Mouse (Mus musculus) CH12.LX (cell line): ENCODE measurements around the gene Klhdc8b.

Experiments
- BHLHE40 ChIP-seq: IDR thresholded peaks from 2 replicates; pipeline ENCODE4 v1.6.1; 2011; ENCODE audit warnings: mild to moderate bottlenecking, low read depth, low read length, improper control_type of control experiment
- CTCF ChIP-seq, 2 experiments: IDR thresholded peaks in 1 of 2; conservative IDR thresholded peaks in 1 of 2; 2 replicates each; pipeline ENCODE4 v1.5.1; 2011 to 2012; ENCODE audit warnings: low read depth in 2 of 2, low read length in 2 of 2, improper control_type of control experiment in 1 of 2, inconsistent platforms in 1 of 2, mild to moderate bottlenecking in 1 of 2, moderate library complexity in 1 of 2
- ELF1 ChIP-seq: IDR thresholded peaks from 2 replicates; pipeline ENCODE4 v1.6.1; 2014; ENCODE audit warnings: low read depth, mild to moderate bottlenecking, inconsistent platforms, low read length, improper control_type of control experiment
- EP300 ChIP-seq: IDR thresholded peaks from 2 replicates; pipeline ENCODE4 v1.6.1; 2011; ENCODE audit warnings: low read length, improper control_type of control experiment
- IRF4 ChIP-seq: IDR thresholded peaks from 2 replicates; pipeline ENCODE4 v1.6.1; 2014; ENCODE audit warnings: low read depth, mild to moderate bottlenecking, inconsistent platforms, low read length, improper control_type of control experiment
- JUND ChIP-seq: conservative IDR thresholded peaks from 2 replicates; pipeline ENCODE4 v1.6.1; 2011; ENCODE audit warnings: low read depth, low read length, improper control_type of control experiment
- MAFK ChIP-seq: IDR thresholded peaks from 2 replicates; pipeline ENCODE4 v1.6.1; 2011; ENCODE audit warnings: low read length, improper control_type of control experiment; ENCODE audit not compliant: insufficient replicate concordance
- MAX ChIP-seq: IDR thresholded peaks from 2 replicates; pipeline ENCODE4 v1.6.1; 2011; ENCODE audit warnings: low read length, improper control_type of control experiment
- NRF1 ChIP-seq: IDR thresholded peaks from 2 replicates; pipeline ENCODE4 v1.6.1; 2014; ENCODE audit warnings: low read depth, mild to moderate bottlenecking, inconsistent platforms, low read length, improper control_type of control experiment, moderate library complexity
- POLR2A ChIP-seq: IDR thresholded peaks from 2 replicates; pipeline ENCODE4 v1.6.1; 2011; ENCODE audit warnings: low read depth, mild to moderate bottlenecking, improper control_type of control experiment, low read length
- POLR2AphosphoS2 ChIP-seq: IDR thresholded peaks from 2 replicates; pipeline ENCODE4 v1.6.1; 2011; ENCODE audit warnings: low read depth, low read length, improper control_type of control experiment
- SIN3A ChIP-seq: IDR thresholded peaks from 2 replicates; pipeline ENCODE4 v1.6.1; 2012; ENCODE audit warnings: low read length, improper control_type of control experiment, inconsistent platforms
- ZNF384 ChIP-seq: IDR thresholded peaks from 2 replicates; pipeline ENCODE4 v1.6.1; 2012; ENCODE audit warnings: low read depth, low read length, improper control_type of control experiment, inconsistent platforms

- no peak for TF ChIP-seq POLR2AphosphoS2
- no peak for TF ChIP-seq JUND
- TF ChIP-seq MAX, result no peak
- no peak for TF ChIP-seq EP300
- no peak for TF ChIP-seq CTCF (conservative IDR thresholded peaks at IDR 0.05 in 1 of 2, IDR thresholded peaks at IDR 0.05 in 1 of 2; ENCODE audit: low read depth in 2 of 2, low read length in 2 of 2)
- no peak for TF ChIP-seq MAFK
- no peak for TF ChIP-seq IRF4
- TF ChIP-seq BHLHE40, result no peak
- TF ChIP-seq ZNF384, result no peak
- TF ChIP-seq NRF1, result no peak
- no peak for TF ChIP-seq SIN3A
- no peak for TF ChIP-seq POLR2A
- TF ChIP-seq ELF1, result no peak
Observed at GRCm38 (mm10) chr9:108461181-108461631, at the start of gene Klhdc8b.
